Mouse (Mus musculus) liver, embryonic 14.5 days (tissue): ENCODE measurements around the gene 1700014D04Rik.

ENCODE experiments used
- CTCF ChIP-seq: IDR thresholded peaks from 2 replicates; pipeline ENCODE4 v1.5.1; 2016; ENCODE audit warnings: antibody characterized with exemption, low read depth, control low read depth
- EP300 ChIP-seq: IDR thresholded peaks from 2 replicates; pipeline ENCODE4 v1.6.1; 2016; ENCODE audit warnings: antibody characterized with exemption, low read depth

GRCm38 (mm10) chr13:59746711-59747110, at the start of gene 1700014D04Rik:
- TF ChIP-seq CTCF (no peak), EP300 (no peak)
